Mouse (Mus musculus): ENCODE data around the gene Ciita. TPM values are rescaled to one million over a fixed set of nuclear protein-coding genes. Genes with fewer than 3 reads are reported as not detected.

The Ciita gene
- polyA plus RNA-seq, 1 experiment from 2014 or later, result 0.59 TPM

DNA sequence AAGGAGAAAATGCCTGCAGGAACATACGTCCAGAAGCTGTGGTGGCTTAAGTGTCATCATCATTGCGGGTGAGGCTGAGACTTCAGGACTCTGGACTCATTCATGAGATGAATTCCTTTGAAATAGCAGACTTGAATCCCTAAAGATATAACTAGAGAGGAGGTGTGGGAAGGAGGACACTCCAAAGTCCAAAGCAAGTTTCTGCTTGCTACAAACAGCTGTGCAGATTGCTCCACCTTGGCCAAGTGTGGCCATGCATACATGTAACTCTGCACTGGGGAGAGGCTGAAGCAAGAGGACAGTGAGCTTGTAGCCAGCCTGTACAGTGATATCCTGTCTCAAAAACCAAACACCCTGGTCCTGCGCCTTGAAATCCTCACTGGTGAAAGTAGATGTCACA is 7.9 kb upstream of the Ciita start:
- Histone ChIP-seq H3K4me2 (ENCODE audit: low read length) (no peak overlapping the region), H3K4me1 (ENCODE audit: control insufficient read depth in 2 of 2, insufficient read depth in 2 of 2, low read length in 2 of 2) (peaks cover 4 to 8% of the 10 kb centered on the region in 2 experiments; a peak in 1 of 4 replicates), H3K4me3 (ENCODE audit: control insufficient read depth in 1 of 2, insufficient read depth in 1 of 2, low read depth in 1 of 2, low read length in 2 of 2) (no peak overlapping the region), H3K9me3 (ENCODE audit: control insufficient read depth, low read length) (no peaks in the 10 kb centered on the region), H3K36me3 (ENCODE audit: control insufficient read depth, insufficient read depth, low read length) (no peaks in the 10 kb centered on the region), H3K27me3 (ENCODE audit: control insufficient read depth, insufficient read depth, low read length) (no peaks in the 10 kb centered on the region), H3K9ac (ENCODE audit: low read length) (no peak overlapping the region), H3K27ac (replicated peaks in 1 of 2; ENCODE audit: control insufficient read depth in 1 of 2, insufficient read depth in 1 of 2, low read depth in 2 of 2, low read length in 2 of 2) (no peak overlapping the region)
- ATAC-seq (ENCODE audit: insufficient number of reproducible peaks, insufficient read depth, low FRiP score, low read depth), result no peak
- WGBS, result 85% methylated on average over 3 of the region's 3 CpGs

DNA sequence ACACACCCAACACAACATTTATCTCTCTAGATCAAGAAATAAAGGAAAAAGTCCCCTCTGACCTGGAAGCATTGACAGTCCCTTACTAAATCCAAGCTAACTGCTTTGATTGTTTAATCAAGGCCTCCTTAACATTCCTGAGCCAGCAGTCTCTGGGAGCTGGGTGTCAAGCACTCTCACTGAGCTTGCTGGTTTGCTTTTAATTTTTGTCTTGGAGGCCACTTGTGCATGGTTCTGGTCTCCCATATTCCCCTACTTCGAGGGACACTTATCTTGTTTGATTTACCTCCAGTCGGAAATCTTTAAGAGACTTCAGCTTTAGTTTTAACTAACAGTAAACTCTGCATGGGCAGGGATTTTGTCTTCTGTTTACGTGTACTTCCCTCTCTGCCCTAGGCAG is 4.9 kb upstream of the Ciita start:
- H3K4me3 ChIP-seq (ENCODE audit: control insufficient read depth in 1 of 2, insufficient read depth in 1 of 2, low read depth in 1 of 2, low read length in 2 of 2), result no peak overlapping the region
- peaks cover 4 to 8% of the 10 kb centered on the region in 2 experiments; a peak in 1 of 4 replicates for H3K4me1 ChIP-seq (ENCODE audit: control insufficient read depth in 2 of 2, insufficient read depth in 2 of 2, low read length in 2 of 2)
- H3K27ac ChIP-seq (replicated peaks in 1 of 2; ENCODE audit: control insufficient read depth in 1 of 2, insufficient read depth in 1 of 2, low read depth in 2 of 2, low read length in 2 of 2), result no peak overlapping the region
- WGBS, result 52% methylated on average over 3 of the region's 3 CpGs
- no peak overlapping the region for H3K4me2 ChIP-seq (ENCODE audit: low read length)
- H3K27me3 ChIP-seq (ENCODE audit: control insufficient read depth, insufficient read depth, low read length), result no peaks in the 10 kb centered on the region
- H3K9ac ChIP-seq (ENCODE audit: low read length), result no peak overlapping the region
- H3K36me3 ChIP-seq (ENCODE audit: control insufficient read depth, insufficient read depth, low read length), result no peaks in the 10 kb centered on the region
- no peaks in the 10 kb centered on the region for H3K9me3 ChIP-seq (ENCODE audit: control insufficient read depth, low read length)
- no peak for ATAC-seq (ENCODE audit: insufficient number of reproducible peaks, insufficient read depth, low FRiP score, low read depth)

DNA sequence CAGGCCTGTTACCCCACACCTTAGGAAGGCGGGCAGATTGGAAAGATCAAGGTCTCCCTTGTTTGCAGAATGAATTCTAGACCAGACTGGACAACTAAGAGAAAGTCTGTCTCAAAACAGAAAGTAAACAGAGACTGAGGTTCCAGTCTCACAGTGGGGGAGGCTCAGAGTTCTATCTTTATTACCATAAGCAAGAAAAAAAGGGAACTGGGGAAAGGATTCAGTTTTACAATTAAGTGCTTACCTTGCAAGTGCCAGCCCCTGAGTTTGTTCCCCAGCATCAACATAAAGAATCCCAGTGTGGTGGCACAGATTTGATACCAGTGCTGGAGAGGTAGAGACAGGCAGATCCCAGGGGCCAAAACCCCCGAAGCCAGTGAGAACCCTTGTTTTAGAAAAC is 3.9 kb upstream of the Ciita start:
- H3K4me3 ChIP-seq (ENCODE audit: control insufficient read depth in 1 of 2, insufficient read depth in 1 of 2, low read depth in 1 of 2, low read length in 2 of 2), result no peak overlapping the region
- peaks cover 4 to 8% of the 10 kb centered on the region in 2 experiments; a peak in 1 of 4 replicates for H3K4me1 ChIP-seq (ENCODE audit: control insufficient read depth in 2 of 2, insufficient read depth in 2 of 2, low read length in 2 of 2)
- H3K4me2 ChIP-seq (ENCODE audit: low read length), result no peak overlapping the region
- no peaks in the 10 kb centered on the region for H3K36me3 ChIP-seq (ENCODE audit: control insufficient read depth, insufficient read depth, low read length)
- H3K27ac ChIP-seq (replicated peaks in 1 of 2; ENCODE audit: control insufficient read depth in 1 of 2, insufficient read depth in 1 of 2, low read depth in 2 of 2, low read length in 2 of 2), result no peak overlapping the region
- no peaks in the 10 kb centered on the region for H3K9me3 ChIP-seq (ENCODE audit: control insufficient read depth, low read length)
- WGBS, result 66% methylated on average over 2 of the region's 2 CpGs
- H3K27me3 ChIP-seq (ENCODE audit: control insufficient read depth, insufficient read depth, low read length), result no peaks in the 10 kb centered on the region
- no peak for ATAC-seq (ENCODE audit: insufficient number of reproducible peaks, insufficient read depth, low FRiP score, low read depth)
- no peak overlapping the region for H3K9ac ChIP-seq (ENCODE audit: low read length)

DNA sequence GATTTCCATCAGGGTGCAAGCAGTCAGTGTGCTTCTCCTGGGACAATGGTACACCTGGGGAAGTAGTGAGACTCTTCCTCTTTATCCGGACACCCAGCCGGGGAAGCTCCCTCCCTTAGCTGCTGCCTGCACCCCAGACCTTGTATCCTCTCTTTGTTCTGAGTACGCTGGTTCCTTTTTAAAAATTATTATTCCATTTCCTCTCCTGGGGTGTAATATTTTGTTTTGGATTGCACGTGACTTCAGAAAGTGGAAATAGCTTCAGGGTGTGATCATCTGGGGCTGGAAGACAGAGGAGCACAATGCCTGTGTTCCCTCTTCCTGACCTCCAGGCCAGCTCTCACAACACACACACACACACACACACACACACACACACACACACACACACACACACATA is 2.5 kb downstream of the Ciita start:
- no peak for ATAC-seq (ENCODE audit: insufficient number of reproducible peaks, insufficient read depth, low FRiP score, low read depth)
- WGBS, result 54% methylated on average over 4 of the region's 4 CpGs

DNA sequence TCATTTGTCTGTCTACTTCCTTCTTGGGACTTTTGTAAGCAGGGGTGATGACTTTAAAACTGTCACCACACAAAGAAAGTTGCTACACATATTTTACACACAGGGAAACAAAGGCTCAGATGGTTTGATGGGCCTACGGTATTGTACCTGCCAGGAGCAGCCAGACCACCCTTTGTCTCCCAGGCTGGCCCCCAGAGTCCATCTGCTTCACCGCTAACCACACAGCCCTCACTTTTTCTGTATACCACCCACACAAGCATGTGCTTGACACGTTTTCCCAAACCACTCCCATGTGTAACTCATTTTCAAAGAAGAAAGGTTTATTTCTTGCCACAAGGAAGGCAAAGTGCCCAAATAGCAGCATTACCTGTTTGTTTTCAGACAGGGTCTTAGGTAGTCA is 7.1 kb downstream of the Ciita start:
- WGBS, result 69% methylated on average over 3 of the region's 3 CpGs
- Histone ChIP-seq H3K27me3 (ENCODE audit: control insufficient read depth, insufficient read depth, low read length) (peaks cover 16% of the 10 kb centered on the region), H3K4me1 (ENCODE audit: control insufficient read depth in 2 of 2, insufficient read depth in 2 of 2, low read length in 2 of 2) (peaks cover 6 to 13% of the 10 kb centered on the region in 2 experiments), H3K9me3 (ENCODE audit: control insufficient read depth, low read length) (no peaks in the 10 kb centered on the region), H3K27ac (replicated peaks in 1 of 2; ENCODE audit: control insufficient read depth in 1 of 2, insufficient read depth in 1 of 2, low read depth in 2 of 2, low read length in 2 of 2) (no peak overlapping the region), H3K9ac (ENCODE audit: low read length) (no peak overlapping the region), H3K4me3 (ENCODE audit: control insufficient read depth in 1 of 2, insufficient read depth in 1 of 2, low read depth in 1 of 2, low read length in 2 of 2) (no peak overlapping the region), H3K36me3 (ENCODE audit: control insufficient read depth, insufficient read depth, low read length) (no peaks in the 10 kb centered on the region), H3K4me2 (ENCODE audit: low read length) (no peak overlapping the region)
- no peak for ATAC-seq (ENCODE audit: insufficient number of reproducible peaks, insufficient read depth, low FRiP score, low read depth)

More for the DNA sequence above, 2.5 kb downstream of the Ciita start:
- H3K4me1 ChIP-seq (ENCODE audit: control insufficient read depth in 2 of 2, insufficient read depth in 2 of 2, low read length in 2 of 2), result no peaks in the 10 kb centered on the region
- no peak overlapping the region for H3K4me2 ChIP-seq (ENCODE audit: low read length)
- no peak overlapping the region for H3K27ac ChIP-seq (replicated peaks in 1 of 2; ENCODE audit: control insufficient read depth in 1 of 2, insufficient read depth in 1 of 2, low read depth in 2 of 2, low read length in 2 of 2)
- H3K36me3 ChIP-seq (ENCODE audit: control insufficient read depth, insufficient read depth, low read length), result no peaks in the 10 kb centered on the region
- no peak overlapping the region for H3K9ac ChIP-seq (ENCODE audit: low read length)
- no peaks in the 10 kb centered on the region for H3K9me3 ChIP-seq (ENCODE audit: control insufficient read depth, low read length)
- H3K27me3 ChIP-seq (ENCODE audit: control insufficient read depth, insufficient read depth, low read length), result no peaks in the 10 kb centered on the region
- no peak overlapping the region for H3K4me3 ChIP-seq (ENCODE audit: control insufficient read depth in 1 of 2, insufficient read depth in 1 of 2, low read depth in 1 of 2, low read length in 2 of 2)

DNA sequence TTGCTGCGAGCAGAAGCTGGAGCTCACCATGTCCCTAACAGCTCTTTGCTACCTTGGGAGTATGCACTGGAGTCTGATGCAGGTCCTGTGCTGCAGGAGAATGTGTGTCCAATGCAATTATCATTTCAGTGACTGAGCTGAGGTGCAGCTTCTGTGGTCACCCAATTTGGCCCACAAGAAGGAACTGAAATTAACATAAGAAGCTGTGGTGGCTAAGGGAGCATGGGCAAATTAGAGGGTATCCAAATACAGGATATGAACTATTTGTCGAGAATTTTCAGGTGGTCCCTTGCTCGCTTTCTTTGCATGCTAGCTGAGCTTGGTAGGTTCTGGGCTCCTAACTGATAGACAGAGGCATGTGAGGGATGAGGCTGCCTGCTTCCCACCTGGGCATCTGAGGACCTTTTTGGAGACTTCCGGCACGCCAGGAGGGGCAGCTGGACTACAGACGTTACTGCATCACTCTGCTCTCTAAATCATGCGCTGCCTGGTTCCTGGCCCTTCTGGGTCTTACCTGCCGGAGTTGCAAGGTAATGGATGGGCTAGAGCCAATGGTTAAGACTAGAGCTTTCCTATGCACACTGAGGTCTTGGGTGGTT is 8.1 kb downstream of the Ciita start:
- WGBS, result 79% methylated on average over 8 of the region's 8 CpGs
- Histone ChIP-seq H3K27ac (replicated peaks in 1 of 2; ENCODE audit: control insufficient read depth in 1 of 2, insufficient read depth in 1 of 2, low read depth in 2 of 2, low read length in 2 of 2) (no peak overlapping the region), H3K27me3 (ENCODE audit: control insufficient read depth, insufficient read depth, low read length) (peaks cover 16% of the 10 kb centered on the region), H3K4me2 (ENCODE audit: low read length) (no peak overlapping the region), H3K36me3 (ENCODE audit: control insufficient read depth, insufficient read depth, low read length) (no peaks in the 10 kb centered on the region), H3K9ac (ENCODE audit: low read length) (no peak overlapping the region), H3K4me1 (ENCODE audit: control insufficient read depth in 2 of 2, insufficient read depth in 2 of 2, low read length in 2 of 2) (peaks cover 6 to 13% of the 10 kb centered on the region in 2 experiments), H3K4me3 (ENCODE audit: control insufficient read depth in 1 of 2, insufficient read depth in 1 of 2, low read depth in 1 of 2, low read length in 2 of 2) (no peak overlapping the region), H3K9me3 (ENCODE audit: control insufficient read depth, low read length) (no peaks in the 10 kb centered on the region)
- ATAC-seq (ENCODE audit: insufficient number of reproducible peaks, insufficient read depth, low FRiP score, low read depth), result no peak

DNA sequence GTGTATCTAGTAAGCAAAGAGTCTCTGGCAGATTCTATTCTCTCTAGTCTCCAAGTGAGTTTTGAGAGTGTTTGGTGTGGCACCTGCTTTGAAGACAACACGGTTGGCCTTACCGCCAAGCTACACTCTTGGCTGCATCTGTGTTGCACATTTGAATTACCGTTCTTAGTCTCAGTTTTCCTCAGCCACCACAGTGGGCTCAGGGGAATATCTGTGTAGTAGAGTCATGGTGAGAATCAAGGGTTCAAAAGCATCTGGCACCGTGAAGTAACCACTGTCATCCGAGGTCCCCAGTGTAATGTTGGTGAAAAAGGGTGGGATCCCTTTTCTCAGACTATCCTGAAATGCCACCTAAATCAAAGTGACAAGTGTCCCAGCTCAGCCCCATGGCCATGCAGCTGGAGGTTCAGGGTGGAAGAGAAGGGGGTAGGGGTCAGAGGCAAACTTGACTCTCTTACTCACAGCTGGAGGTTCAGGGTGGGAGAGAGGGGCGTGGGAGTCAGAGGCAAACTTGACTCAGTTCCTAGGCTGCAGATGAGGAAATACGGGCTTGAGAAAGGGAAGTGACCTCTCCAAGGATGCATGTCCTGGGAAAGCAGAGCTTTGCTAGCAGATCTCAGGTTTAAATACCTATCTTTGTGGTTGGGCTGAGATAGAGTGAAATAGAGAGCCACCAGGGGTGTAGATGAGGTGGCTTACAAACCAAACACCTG is 9.1 kb downstream of the Ciita start:
- H3K9ac ChIP-seq (ENCODE audit: low read length), result no peak overlapping the region
- H3K9me3 ChIP-seq (ENCODE audit: control insufficient read depth, low read length), result no peaks in the 10 kb centered on the region
- peaks cover 16% of the 10 kb centered on the region for H3K27me3 ChIP-seq (ENCODE audit: control insufficient read depth, insufficient read depth, low read length)
- 80% methylated on average over 7 of the region's 7 CpGs for WGBS
- H3K4me3 ChIP-seq (ENCODE audit: control insufficient read depth in 1 of 2, insufficient read depth in 1 of 2, low read depth in 1 of 2, low read length in 2 of 2), result peak overlapping the region in 1 of 2 experiments; percentile 27; a peak in 1 of 4 replicates
- H3K36me3 ChIP-seq (ENCODE audit: control insufficient read depth, insufficient read depth, low read length), result no peaks in the 10 kb centered on the region
- peak overlapping the region; percentile 68 for H3K4me2 ChIP-seq (ENCODE audit: low read length)
- peaks cover 6 to 13% of the 10 kb centered on the region in 2 experiments for H3K4me1 ChIP-seq (ENCODE audit: control insufficient read depth in 2 of 2, insufficient read depth in 2 of 2, low read length in 2 of 2)
- ATAC-seq (ENCODE audit: insufficient number of reproducible peaks, insufficient read depth, low FRiP score, low read depth), result no peak
- H3K27ac ChIP-seq (replicated peaks in 1 of 2; ENCODE audit: control insufficient read depth in 1 of 2, insufficient read depth in 1 of 2, low read depth in 2 of 2, low read length in 2 of 2), result no peak overlapping the region
